Mouse (Mus musculus): ENCODE results near the gene Sestd1. TPM values are rescaled to one million over a fixed set of nuclear protein-coding genes. Genes with fewer than 3 reads are reported as not detected.

Sestd1 gene
- polyA plus RNA-seq, 1 experiment from 2014 or later = 28.5 TPM

DNA sequence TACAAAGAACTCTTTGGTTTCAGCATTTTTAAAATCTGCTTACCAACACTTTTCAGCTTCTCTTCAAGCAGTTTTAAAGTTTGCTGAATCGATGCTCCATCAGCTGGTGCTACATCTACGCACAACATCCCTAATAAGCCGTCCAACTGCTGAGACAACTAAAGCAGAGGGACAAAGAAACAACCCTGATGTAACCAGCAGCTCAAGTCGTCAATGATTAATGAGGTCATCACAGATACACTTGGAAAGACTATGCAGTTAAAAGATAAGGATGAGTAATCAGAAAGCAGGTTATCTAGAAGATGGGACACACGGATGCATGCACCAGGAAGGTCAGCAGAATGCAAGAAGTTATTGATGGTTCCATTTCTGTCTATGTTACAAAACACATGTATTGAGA lies 82.1 kb downstream of the Sestd1 start:
- H3K36me3 ChIP-seq (ENCODE audit: control insufficient read depth, insufficient read depth, low read length) = no peaks in the 10 kb centered on the region; the same call in 1 of the 2 replicates
- no peak overlapping the region for H3K4me2 ChIP-seq (ENCODE audit: low read depth, severe bottlenecking)
- WGBS = 85% methylated on average over 5 of the region's 5 CpGs
- no peaks in the 10 kb centered on the region for H3K9me3 ChIP-seq (ENCODE audit: control insufficient read depth, low read length)
- H3K4me1 ChIP-seq (ENCODE audit: control insufficient read depth, insufficient read depth, low read length) = no peaks in the 10 kb centered on the region
- no peak overlapping the region for H3K4me3 ChIP-seq (ENCODE audit: low read depth, low read length)
- no peak overlapping the region for H3K9ac ChIP-seq (ENCODE audit: low read length)
- H3K27me3 ChIP-seq (ENCODE audit: control insufficient read depth, insufficient read depth, low read length) = no peaks in the 10 kb centered on the region
- no peak overlapping the region for H3K27ac ChIP-seq (replicated peaks; ENCODE audit: low read depth, low read length)
- ATAC-seq (ENCODE audit: insufficient number of reproducible peaks, low FRiP score, low TSS enrichment, low read depth) (no peak), DNase-seq (ENCODE audit: low spot score) (no peak)

DNA sequence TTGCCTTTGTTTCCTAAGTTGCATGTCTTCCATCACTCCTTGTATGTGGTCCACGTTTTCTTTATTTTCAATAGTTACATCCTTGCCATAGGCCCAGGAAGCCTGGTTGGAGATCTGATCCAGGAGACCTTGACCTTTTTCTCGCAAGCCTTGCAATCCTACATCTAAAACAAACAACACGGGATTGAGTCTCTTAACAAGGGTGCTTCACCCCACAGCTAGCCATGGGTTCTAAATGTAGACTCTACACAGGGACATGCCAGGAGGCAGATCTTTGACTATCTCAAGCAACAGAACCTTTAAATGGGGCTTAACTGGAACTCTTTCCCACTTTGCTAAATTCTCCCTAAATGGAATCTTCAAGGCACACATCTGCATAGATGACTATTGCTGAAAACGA lies 83.6 kb downstream of the Sestd1 start:
- WGBS = 91% methylated on average over 4 of the region's 4 CpGs
- Histone ChIP-seq H3K36me3 (ENCODE audit: control insufficient read depth, insufficient read depth, low read length) (no peaks in the 10 kb centered on the region; the same call in 1 of the 2 replicates), H3K27me3 (ENCODE audit: control insufficient read depth, insufficient read depth, low read length) (no peaks in the 10 kb centered on the region)

DNA sequence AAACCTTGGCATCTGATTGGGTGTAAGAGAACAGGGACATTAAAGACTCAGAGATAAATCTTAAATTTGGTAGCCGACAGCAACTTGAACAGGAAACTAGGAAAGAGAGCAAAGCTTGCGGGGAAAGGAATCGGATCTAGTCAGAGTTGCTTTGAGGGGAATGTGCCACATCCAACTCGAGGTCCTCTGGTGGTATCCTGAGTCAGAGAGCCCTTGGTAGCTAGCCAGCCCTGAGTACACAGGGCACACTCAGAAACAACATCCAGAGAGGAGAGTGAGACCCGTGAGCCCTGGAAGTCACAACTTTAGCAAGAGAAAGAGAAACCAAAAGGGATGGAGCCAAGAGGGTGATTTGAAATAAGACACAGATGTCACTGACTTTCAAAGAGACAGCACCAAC lies 85.3 kb downstream of the Sestd1 start:
- Histone ChIP-seq H3K36me3 (ENCODE audit: control insufficient read depth, insufficient read depth, low read length) (no peaks in the 10 kb centered on the region; the same call in 1 of the 2 replicates), H3K9ac (ENCODE audit: low read length) (no peak overlapping the region), H3K9me3 (ENCODE audit: control insufficient read depth, low read length) (no peaks in the 10 kb centered on the region), H3K27me3 (ENCODE audit: control insufficient read depth, insufficient read depth, low read length) (no peaks in the 10 kb centered on the region), H3K4me1 (ENCODE audit: control insufficient read depth, insufficient read depth, low read length) (no peaks in the 10 kb centered on the region), H3K4me3 (ENCODE audit: low read depth, low read length) (no peak overlapping the region), H3K27ac (replicated peaks; ENCODE audit: low read depth, low read length) (no peak overlapping the region), H3K4me2 (ENCODE audit: low read depth, severe bottlenecking) (no peak overlapping the region)
- no peak for DNase-seq (ENCODE audit: low spot score)
- WGBS = 89% methylated on average over 5 of the region's 5 CpGs
- no peak for ATAC-seq (ENCODE audit: insufficient number of reproducible peaks, low FRiP score, low TSS enrichment, low read depth)

More for the DNA sequence above, 83.6 kb downstream of the Sestd1 start:
- H3K27ac ChIP-seq (replicated peaks; ENCODE audit: low read depth, low read length) = no peak overlapping the region
- H3K4me3 ChIP-seq (ENCODE audit: low read depth, low read length) = no peak overlapping the region
- no peak for DNase-seq (ENCODE audit: low spot score)
- H3K9ac ChIP-seq (ENCODE audit: low read length) = no peak overlapping the region
- H3K9me3 ChIP-seq (ENCODE audit: control insufficient read depth, low read length) = no peaks in the 10 kb centered on the region
- no peak for ATAC-seq (ENCODE audit: insufficient number of reproducible peaks, low FRiP score, low TSS enrichment, low read depth)
- no peaks in the 10 kb centered on the region for H3K4me1 ChIP-seq (ENCODE audit: control insufficient read depth, insufficient read depth, low read length)
- H3K4me2 ChIP-seq (ENCODE audit: low read depth, severe bottlenecking) = no peak overlapping the region

DNA sequence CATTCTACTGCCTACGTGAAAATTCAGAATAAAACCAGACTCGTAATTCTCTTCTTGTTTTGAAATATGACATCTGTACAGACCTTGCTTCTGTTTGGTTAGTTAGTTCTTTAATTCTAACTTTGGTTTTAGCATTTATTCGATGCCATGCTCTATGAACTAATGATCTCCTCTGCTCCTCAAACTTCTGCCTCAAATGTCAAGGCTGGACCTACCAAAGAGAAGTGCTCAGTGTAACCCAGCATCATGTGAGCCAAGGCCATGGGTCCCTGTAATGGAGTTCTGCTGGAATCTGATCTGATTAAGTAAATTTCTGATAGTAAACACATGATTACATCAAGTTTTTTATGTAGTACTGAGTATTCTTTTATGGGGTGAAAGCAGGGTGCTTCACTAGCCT lies 88.6 kb downstream of the Sestd1 start:
- no peak for DNase-seq (ENCODE audit: low spot score)
- no peaks in the 10 kb centered on the region for H3K9me3 ChIP-seq (ENCODE audit: control insufficient read depth, low read length)
- H3K9ac ChIP-seq (ENCODE audit: low read length) = no peak overlapping the region

DNA sequence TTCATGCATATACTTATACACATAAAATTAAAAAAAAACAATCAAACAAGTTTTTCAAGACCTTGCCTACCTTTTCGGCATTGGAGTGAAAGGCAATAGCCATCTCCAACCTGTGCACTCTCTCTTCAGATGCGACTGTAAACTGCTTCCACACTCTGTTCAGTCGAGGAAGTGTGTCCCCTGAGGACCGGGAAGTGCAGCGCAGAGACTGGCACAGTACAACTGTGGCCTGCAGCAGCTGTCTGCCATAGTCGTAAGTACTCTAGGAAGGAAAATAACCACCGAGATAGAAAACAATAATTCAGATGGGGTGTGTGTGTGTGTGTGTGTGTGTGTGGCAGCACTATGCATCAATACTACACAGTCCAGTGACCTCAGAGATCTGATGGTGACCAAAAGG lies 89.5 kb downstream of the Sestd1 start:
- H3K27me3 ChIP-seq (ENCODE audit: control insufficient read depth, insufficient read depth, low read length) = no peaks in the 10 kb centered on the region
- H3K4me1 ChIP-seq (ENCODE audit: control insufficient read depth, insufficient read depth, low read length) = no peaks in the 10 kb centered on the region
- H3K36me3 ChIP-seq (ENCODE audit: control insufficient read depth, insufficient read depth, low read length) = no peaks in the 10 kb centered on the region; the same call in 1 of the 2 replicates
- ATAC-seq (ENCODE audit: insufficient number of reproducible peaks, low FRiP score, low TSS enrichment, low read depth) (no peak), DNase-seq (ENCODE audit: low spot score) (no peak)
- H3K9me3 ChIP-seq (ENCODE audit: control insufficient read depth, low read length) = no peaks in the 10 kb centered on the region
- H3K4me2 ChIP-seq (ENCODE audit: low read depth, severe bottlenecking) = no peak overlapping the region
- 91% methylated on average over 7 of the region's 7 CpGs for WGBS
- H3K27ac ChIP-seq (replicated peaks; ENCODE audit: low read depth, low read length) = no peak overlapping the region
- H3K4me3 ChIP-seq (ENCODE audit: low read depth, low read length) = no peak overlapping the region
- H3K9ac ChIP-seq (ENCODE audit: low read length) = no peak overlapping the region

More for the DNA sequence above, 88.6 kb downstream of the Sestd1 start:
- Histone ChIP-seq H3K4me2 (ENCODE audit: low read depth, severe bottlenecking) (no peak overlapping the region), H3K27ac (replicated peaks; ENCODE audit: low read depth, low read length) (no peak overlapping the region), H3K4me1 (ENCODE audit: control insufficient read depth, insufficient read depth, low read length) (no peaks in the 10 kb centered on the region), H3K36me3 (ENCODE audit: control insufficient read depth, insufficient read depth, low read length) (no peaks in the 10 kb centered on the region; the same call in 1 of the 2 replicates), H3K4me3 (ENCODE audit: low read depth, low read length) (no peak overlapping the region), H3K27me3 (ENCODE audit: control insufficient read depth, insufficient read depth, low read length) (no peaks in the 10 kb centered on the region)
- no peak for ATAC-seq (ENCODE audit: insufficient number of reproducible peaks, low FRiP score, low TSS enrichment, low read depth)
- 95% methylated on average over 3 of the region's 3 CpGs for WGBS

DNA sequence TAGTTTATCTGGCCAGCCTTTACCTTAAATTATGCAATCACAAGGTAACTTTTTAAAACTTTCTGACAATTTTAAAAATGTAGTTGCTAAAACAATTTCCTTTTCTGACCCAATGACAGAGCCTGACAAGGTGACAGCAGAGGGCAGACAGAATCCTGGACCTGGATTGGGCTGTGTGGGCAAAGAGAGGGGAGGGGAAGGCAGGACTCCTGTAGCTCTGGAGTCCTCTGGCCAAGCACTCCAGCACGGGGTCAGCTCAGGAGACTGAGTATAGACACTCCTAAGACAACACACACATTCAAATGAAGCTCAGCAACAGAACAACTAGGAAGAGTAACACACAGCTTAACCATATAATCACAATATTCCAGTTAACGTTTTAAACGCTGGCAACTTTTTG lies 90.1 kb downstream of the Sestd1 start:
- no peaks in the 10 kb centered on the region for H3K4me1 ChIP-seq (ENCODE audit: control insufficient read depth, insufficient read depth, low read length)
- ATAC-seq (ENCODE audit: insufficient number of reproducible peaks, low FRiP score, low TSS enrichment, low read depth) (no peak), DNase-seq (ENCODE audit: low spot score) (no peak)
- H3K9me3 ChIP-seq (ENCODE audit: control insufficient read depth, low read length) = no peaks in the 10 kb centered on the region
- no peak overlapping the region for H3K27ac ChIP-seq (replicated peaks; ENCODE audit: low read depth, low read length)
- no peaks in the 10 kb centered on the region for H3K27me3 ChIP-seq (ENCODE audit: control insufficient read depth, insufficient read depth, low read length)
- no peak overlapping the region for H3K4me3 ChIP-seq (ENCODE audit: low read depth, low read length)
- H3K4me2 ChIP-seq (ENCODE audit: low read depth, severe bottlenecking) = no peak overlapping the region
- H3K9ac ChIP-seq (ENCODE audit: low read length) = no peak overlapping the region
- 96% methylated on average over 3 of the region's 3 CpGs for WGBS
- H3K36me3 ChIP-seq (ENCODE audit: control insufficient read depth, insufficient read depth, low read length) = no peaks in the 10 kb centered on the region; the same call in 1 of the 2 replicates

DNA sequence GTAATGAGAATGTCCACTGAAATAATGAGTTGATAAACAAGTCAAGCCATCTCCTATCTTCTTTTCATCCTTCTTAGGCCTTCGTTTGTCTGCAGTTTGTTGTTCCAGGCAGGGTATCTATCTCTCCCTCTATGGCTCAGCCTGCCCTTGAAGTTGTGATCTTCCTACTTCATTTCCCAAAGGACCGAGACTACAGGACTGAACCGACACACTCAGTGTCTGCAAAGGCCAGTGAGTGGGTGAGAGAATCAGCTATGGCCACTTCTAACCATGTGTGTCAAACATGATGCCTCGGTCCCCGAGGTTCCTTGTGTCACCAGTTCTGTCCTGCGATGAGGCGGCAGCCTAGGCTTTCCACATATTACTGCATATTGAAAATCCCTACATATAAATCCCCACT lies 90.7 kb downstream of the Sestd1 start:
- Histone ChIP-seq H3K4me3 (ENCODE audit: low read depth, low read length) (no peak overlapping the region), H3K27me3 (ENCODE audit: control insufficient read depth, insufficient read depth, low read length) (no peaks in the 10 kb centered on the region), H3K27ac (replicated peaks; ENCODE audit: low read depth, low read length) (no peak overlapping the region), H3K4me1 (ENCODE audit: control insufficient read depth, insufficient read depth, low read length) (no peaks in the 10 kb centered on the region), H3K9me3 (ENCODE audit: control insufficient read depth, low read length) (no peaks in the 10 kb centered on the region), H3K9ac (ENCODE audit: low read length) (no peak overlapping the region), H3K4me2 (ENCODE audit: low read depth, severe bottlenecking) (no peak overlapping the region), H3K36me3 (ENCODE audit: control insufficient read depth, insufficient read depth, low read length) (no peaks in the 10 kb centered on the region; the same call in 1 of the 2 replicates)
- ATAC-seq (ENCODE audit: insufficient number of reproducible peaks, low FRiP score, low TSS enrichment, low read depth) = no peak
- 94% methylated on average over 7 of the region's 7 CpGs for WGBS
- no peak for DNase-seq (ENCODE audit: low spot score)

DNA sequence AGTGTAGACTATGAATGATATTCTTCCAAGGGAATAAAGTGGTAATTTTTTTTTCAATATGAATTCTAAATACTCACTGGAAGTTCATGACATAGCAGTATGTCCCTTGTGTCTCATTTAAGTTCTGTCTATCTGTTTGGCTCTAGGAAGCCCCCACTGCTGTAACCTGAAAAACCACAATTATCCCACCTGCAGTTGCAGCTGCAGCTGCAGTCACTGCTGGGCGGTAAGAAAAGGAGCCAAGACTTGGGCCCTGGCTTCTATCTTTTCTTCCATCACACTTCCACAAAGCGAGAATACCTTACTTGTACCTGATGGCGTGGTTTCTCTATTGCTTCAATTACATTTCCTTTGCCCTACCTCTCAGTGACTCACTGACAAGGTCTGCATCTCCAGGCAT lies 92.9 kb downstream of the Sestd1 start:
- Histone ChIP-seq H3K27me3 (ENCODE audit: control insufficient read depth, insufficient read depth, low read length) (no peaks in the 10 kb centered on the region), H3K4me3 (ENCODE audit: low read depth, low read length) (no peak overlapping the region), H3K4me2 (ENCODE audit: low read depth, severe bottlenecking) (no peak overlapping the region), H3K27ac (replicated peaks; ENCODE audit: low read depth, low read length) (no peak overlapping the region), H3K9ac (ENCODE audit: low read length) (no peak overlapping the region), H3K9me3 (ENCODE audit: control insufficient read depth, low read length) (no peaks in the 10 kb centered on the region), H3K4me1 (ENCODE audit: control insufficient read depth, insufficient read depth, low read length) (no peaks in the 10 kb centered on the region), H3K36me3 (ENCODE audit: control insufficient read depth, insufficient read depth, low read length) (no peaks in the 10 kb centered on the region)
- no peak for DNase-seq (ENCODE audit: low spot score)
- WGBS = 89% methylated on average over 3 of the region's 3 CpGs
- no peak for ATAC-seq (ENCODE audit: insufficient number of reproducible peaks, low FRiP score, low TSS enrichment, low read depth)

DNA sequence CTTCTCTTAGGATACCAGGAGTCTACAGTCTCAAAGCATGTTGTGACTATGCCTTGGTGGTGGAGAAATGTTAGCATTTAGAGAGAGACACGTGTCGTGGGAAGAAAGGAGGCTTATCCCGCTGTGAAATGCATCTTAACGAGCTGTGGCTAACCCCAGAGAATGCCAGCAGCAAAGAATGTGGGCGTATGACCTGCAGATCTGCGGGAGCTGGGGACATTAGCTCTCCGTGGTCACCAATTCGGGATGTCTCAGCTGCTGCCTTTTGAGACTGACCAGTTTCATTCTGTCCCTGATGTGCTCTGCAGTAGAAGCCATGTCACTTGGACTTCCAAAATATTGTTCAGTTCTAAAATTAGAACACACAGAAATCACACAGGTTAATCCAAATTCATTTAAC lies 93.5 kb downstream of the Sestd1 start:
- 69% methylated on average over 8 of the region's 8 CpGs for WGBS
- Histone ChIP-seq H3K9ac (ENCODE audit: low read length) (no peak overlapping the region), H3K4me1 (ENCODE audit: control insufficient read depth, insufficient read depth, low read length) (no peaks in the 10 kb centered on the region), H3K27ac (replicated peaks; ENCODE audit: low read depth, low read length) (no peak overlapping the region), H3K36me3 (ENCODE audit: control insufficient read depth, insufficient read depth, low read length) (no peaks in the 10 kb centered on the region), H3K4me2 (ENCODE audit: low read depth, severe bottlenecking) (no peak overlapping the region), H3K27me3 (ENCODE audit: control insufficient read depth, insufficient read depth, low read length) (no peaks in the 10 kb centered on the region), H3K9me3 (ENCODE audit: control insufficient read depth, low read length) (no peaks in the 10 kb centered on the region), H3K4me3 (ENCODE audit: low read depth, low read length) (no peak overlapping the region)
- DNase-seq (ENCODE audit: low spot score) (no peak), ATAC-seq (ENCODE audit: insufficient number of reproducible peaks, low FRiP score, low TSS enrichment, low read depth) (no peak)
